Mouse (Mus musculus) right cerebral cortex, postnatal 25 days (tissue): ENCODE results near the gene Alppl2.

Experiments used
- DNase-seq: peaks from one replicate; pipeline ENCODE4 v3.0.0; 2022

The Alppl2 gene

DNA sequence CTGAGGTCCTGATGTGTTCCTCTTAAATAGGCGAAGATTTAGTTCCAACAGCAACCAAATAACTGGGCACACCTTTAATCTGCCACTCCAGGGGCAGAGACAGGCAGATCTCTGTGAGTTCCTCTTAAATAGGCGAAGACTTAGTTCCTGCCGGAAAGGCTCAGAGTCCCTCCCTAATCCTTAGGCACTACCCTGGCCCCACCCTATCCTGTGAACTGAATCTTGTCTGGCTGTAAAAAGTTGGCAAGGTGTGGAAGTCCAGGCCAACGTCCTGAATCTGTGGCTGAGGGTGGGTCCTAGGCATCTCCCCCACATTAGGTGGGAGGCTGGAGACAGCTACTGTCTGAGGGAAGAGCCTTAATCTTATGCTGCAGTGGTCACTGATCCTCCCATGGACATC, at the start of gene Alppl2:
Gene Alppl2, minus strand, starts transcription at position 101 of the 400 bp plus-strand sequence.
- no peak for DNase-seq

- DNase-seq, result no peak
These were observed 42.1 kb upstream of the Alppl2 start for GRCm38 (mm10) chr1:87131803-87132202.

DNA sequence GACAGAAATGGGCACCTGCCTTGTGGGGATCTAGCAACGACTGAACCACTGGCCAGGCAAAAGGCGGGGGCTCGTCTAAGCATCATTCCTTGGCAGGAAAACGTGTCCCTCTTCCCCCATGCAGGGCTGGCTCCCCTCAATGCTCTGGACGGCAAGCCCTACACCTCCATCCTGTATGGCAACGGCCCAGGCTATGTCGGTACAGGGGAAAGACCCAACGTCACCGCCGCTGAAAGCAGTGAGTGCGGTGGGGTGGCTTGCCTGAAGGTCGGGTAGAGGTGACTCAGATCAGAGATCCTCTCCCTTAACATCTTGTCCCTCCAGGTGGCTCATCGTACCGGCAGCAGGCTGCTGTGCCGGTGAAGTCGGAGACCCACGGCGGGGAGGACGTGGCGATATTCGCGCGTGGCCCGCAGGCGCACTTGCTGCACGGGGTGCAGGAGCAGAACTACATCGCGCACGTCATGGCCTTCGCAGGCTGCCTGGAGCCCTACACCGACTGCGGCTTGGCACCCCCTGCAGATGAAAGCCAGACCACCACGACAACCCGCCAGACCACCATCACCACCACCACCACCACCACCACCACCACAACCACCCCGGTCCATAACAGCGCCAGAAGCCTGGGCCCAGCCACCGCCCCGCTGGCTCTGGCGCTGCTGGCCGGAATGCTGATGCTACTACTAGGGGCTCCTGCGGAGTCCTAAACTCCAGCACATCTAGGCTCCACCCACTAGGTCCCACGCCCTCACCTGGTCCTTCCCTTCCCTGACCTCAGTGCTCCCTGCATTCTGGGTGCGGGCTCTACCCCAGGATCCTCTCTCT, 37.7 kb upstream of the Alppl2 start:
- peak; percentile 41 for DNase-seq

DNA sequence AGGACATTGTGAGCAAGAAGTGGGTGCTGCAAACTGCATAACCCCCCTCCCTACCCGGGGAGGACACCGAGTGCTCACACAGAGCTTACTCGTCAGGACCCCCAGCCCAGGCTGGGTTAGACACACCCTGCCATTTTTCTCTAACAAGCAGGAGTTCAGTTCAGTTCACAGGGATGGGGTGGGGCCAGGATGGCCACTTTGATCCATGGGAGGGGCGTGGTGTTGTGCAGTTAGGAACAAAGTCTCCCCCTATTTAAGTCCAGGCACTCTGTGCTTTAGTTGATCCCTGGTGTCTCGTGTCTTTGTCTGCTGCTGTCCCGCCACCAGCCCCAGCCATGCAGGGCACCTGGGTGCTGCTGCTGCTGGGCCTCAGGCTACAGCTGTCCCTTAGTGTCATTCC, 34.9 kb upstream of the Alppl2 start, which contains the start of gene Akp3:
Gene Akp3, plus strand, starts transcription at position 301 of the 400 bp plus-strand sequence.
- DNase-seq, result no peak

- DNase-seq, result no peak
These were observed 25.1 kb upstream of the Alppl2 start for GRCm38 (mm10) chr1:87114784-87115183.

GRCm38 (mm10) chr1:87111719-87112354, 22.1 kb upstream of the Alppl2 start:
- DNase-seq, result no peak

DNA sequence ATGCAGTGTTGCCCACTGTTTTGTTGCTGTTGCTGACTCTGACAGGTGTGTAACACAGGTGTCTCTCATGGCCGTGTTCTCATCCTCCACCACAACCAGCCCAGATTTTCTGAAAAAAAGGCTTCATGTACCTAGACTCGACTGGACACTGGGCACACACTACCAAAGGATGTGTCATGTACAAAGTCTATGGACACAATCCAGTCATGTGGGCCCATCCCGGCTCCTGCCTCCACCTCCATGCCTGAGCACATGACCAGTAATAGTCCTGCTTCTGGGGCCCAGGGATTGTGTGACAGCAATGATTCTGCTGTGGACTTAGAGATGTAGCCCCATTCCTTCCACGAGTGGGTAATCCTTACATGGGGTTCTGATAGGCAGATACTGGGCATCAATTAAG, 18.8 kb upstream of the Alppl2 start:
- no peak for DNase-seq

- DNase-seq, result no peak
These were observed 16.8 kb upstream of the Alppl2 start for GRCm38 (mm10) chr1:87106536-87106935.

DNA sequence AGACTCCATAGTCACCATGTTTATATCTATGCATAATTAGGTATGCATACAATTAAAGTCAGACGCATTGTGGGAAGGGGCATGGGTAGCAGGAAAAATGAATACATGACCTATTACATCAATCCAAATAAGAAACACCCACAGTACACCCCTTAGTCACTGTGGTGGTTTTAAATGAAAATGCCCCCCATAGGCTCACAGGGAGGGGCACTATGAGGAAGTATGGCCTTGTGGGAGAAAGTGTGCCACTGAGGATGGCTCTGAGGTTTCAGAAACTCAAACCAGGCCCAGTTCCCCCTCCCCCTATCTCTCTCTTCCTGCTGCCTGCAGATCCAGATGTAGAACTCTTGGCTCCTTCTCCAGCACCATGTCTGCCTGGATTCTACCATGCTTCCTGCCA, 14.2 kb upstream of the Alppl2 start:
- no peak for DNase-seq

DNA sequence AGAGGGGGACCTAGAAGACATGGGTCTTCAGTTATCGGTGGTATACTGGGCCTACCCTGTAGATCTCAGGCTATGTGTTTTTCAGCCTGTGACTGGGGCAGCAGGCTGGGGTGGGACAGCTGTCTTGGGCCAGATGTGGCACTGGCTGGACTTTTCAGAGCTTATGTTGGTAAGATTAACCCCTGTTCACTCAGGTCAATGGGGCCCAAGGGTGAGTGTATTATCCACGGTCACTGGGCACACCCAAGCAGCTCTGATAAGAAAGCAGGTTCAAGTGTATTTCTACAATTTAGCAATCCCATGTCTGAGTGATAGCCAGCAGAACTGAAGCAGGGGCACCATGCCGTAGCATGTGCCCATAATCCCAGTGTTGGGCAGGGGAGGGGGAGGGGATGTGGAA, 12.4 kb upstream of the Alppl2 start:
- no peak for DNase-seq

DNA sequence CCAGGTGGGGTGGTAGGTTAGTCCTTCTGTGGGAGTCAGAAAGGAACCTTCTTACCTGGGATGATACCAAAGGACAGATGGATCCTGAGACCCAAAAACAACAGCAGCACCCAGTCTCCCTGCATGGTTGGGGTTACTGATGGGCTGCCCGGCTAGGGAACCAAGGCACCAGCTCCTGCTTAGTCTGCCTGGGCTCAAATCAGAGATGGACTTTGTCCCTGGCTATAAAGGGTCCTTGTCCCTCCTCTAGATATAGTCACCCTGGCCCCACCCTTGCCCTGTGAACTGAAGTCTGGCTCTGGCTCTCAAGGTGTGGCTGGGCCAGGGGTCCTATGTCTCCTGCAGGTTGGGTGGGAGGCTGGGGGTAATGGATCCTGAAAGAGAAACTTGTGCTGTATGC, 11.7 kb upstream of the Alppl2 start, which contains the start of gene Alpi:
Gene Alpi, minus strand, starts transcription at position 196 of the 400 bp plus-strand sequence.
- no peak for DNase-seq

GRCm38 (mm10) chr1:87098358-87098975, 8.7 kb upstream of the Alppl2 start:
- peak; percentile 28 for DNase-seq

GRCm38 (mm10) chr1:87095642-87096041, 5.9 kb upstream of the Alppl2 start:
- DNase-seq, result no peak

DNA sequence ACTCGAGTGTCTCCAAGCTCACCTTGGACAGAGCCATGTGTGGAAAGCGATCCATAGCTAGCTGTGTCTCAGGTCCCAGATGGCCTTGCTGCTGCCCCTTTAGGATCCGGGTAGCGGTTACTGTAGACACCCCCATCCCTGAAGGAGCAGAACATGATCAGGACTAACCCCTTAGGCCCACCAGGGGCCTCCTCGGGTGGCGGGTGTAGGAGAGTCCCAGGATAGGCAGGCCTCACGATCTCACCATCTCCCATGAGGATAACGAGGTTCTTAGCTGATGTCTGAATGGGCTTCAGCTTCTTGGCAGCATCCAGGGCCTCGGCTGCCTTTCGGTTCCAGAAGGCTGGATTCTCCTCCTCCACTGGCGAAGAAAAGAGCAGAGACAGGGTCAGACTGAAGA, 477 bp downstream of the Alppl2 start:
- DNase-seq, result no peak

DNA sequence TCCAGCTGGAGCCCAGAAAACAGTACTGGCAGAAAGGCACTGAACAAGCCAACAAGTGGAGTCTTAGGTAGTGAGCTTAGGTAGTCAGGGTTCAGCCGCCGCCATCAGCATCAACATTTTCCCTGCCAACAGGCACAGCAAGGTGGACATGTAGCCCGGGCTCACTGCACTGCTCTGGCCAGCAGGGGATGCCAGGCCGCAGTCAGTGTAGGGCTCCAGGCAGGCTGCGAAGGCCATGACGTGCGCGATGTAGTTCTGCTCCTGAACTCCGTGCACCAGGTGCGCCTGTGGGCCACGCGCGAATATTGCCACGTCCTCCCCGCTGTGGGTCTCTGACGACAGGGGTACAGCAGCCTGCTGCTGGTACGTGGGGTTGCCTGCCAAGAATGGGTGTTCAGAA, 2.8 kb downstream of the Alppl2 start:
- DNase-seq, result no peak

DNA sequence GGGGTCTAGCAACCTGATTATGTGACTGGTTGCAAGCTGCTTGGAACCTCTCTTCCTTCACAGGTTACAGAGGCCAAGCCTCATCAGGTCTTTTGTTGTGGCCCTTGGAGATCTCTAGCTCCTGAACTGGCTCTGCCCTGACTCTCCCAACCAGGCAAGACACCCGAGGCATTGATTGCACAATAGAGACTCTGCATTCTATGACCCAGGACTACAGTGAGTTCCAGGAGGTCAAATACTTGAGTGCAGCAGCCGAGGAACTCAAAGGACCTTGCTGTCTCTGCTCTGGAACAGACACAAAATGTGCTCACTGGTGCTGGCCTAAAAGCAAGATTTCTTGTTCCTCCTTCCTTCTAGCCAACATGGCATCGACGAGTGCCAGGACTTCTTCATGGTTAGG, 3.5 kb downstream of the Alppl2 start:
- no peak for DNase-seq

- no peak for DNase-seq
These were observed 16.0 kb downstream of the Alppl2 start for GRCm38 (mm10) chr1:87073776-87074175.

GRCm38 (mm10) chr1:87070720-87071119, 19.0 kb downstream of the Alppl2 start:
- DNase-seq, result no peak

DNA sequence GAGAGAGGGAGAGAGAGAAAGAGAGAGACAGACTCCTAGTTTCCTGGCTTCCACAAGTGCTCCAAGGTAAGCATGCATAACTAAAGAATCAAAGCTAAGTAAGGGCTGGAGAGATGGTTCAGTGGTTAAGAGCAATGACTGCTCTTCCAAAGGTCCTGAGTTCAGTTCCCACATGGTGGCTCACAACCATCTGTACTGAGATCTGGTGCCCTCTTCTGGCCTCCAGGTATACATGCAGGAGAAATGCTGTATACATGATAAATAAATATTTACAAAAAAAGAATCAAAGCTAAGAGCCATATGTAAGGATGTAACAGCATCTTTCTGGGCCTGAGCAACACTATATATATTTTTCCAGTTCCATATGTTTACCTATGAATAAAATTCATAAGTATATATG, 28.8 kb downstream of the Alppl2 start:
- no peak for DNase-seq

GRCm38 (mm10) chr1:87059042-87059665, 30.6 kb downstream of the Alppl2 start:
- DNase-seq, result no peak

- DNase-seq, result no peak
These were observed 32.7 kb downstream of the Alppl2 start for GRCm38 (mm10) chr1:87057075-87057474.

DNA sequence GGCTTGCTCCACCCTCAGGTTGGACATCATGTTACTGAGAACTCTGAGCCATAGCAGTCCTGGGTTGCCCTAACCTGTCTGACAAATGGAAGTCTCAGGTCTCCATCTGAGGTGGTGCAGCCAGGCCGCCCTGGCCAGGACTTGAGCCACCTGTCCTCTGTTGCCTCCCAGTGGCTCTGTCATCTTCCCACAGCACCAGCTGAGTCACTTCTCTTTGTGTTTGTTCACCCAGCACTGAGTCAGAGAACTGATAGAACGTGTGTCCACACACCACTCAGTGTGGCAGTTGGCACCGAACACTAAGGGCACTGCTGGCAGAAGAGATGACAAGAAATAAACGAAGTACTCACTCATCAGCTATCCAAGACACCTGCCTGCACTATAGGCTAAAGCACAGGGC, 38.4 kb downstream of the Alppl2 start:
- DNase-seq, result no peak

GRCm38 (mm10) chr1:87050700-87051099, 39.0 kb downstream of the Alppl2 start:
- DNase-seq, result no peak
